Mouse (Mus musculus): ENCODE measurements around the gene Gtpbp4. TPM values are rescaled to one million over a fixed set of nuclear protein-coding genes. Genes with fewer than 3 reads are reported as not detected.
A peak's percentile ranks its signal among the peaks of the same experiment; 100 is the strongest.
"Not testable (repeated sequence)": the region's sequence is repeated elsewhere in the genome, so short reads cannot be mapped to it uniquely, and the experiment has no call there.

Gene Gtpbp4
- polyA plus RNA-seq, 1 experiment from 2014 or later, result 65.0 TPM

DNA sequence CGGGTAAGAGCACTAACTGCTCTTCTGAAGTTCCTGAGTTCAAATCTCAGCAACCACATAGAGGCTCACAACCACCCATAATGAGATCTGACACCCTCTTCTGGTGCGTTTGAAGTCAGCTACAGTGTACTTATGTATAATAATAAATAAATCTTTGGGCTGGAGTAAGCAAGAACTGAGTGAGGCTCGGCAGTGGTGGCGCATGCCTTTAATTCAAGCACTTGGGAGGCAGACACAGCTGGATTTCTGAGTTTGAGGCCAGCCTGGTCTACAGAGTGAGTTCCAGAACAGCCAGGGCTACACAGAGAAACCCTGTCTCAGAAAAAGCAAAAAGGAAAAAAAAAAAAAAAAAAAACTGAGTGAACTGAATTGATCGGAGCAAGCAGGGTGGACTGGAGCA lies 1.3 kb upstream of the Gtpbp4 start:
- H3K9ac ChIP-seq (replicated peaks; ENCODE audit: low read depth, low read length); H3K36me3 ChIP-seq (ENCODE audit: control insufficient read depth, insufficient read depth, low read length); H3K4me3 ChIP-seq (ENCODE audit: low read depth, low read length); H3K27ac ChIP-seq (ENCODE audit: low read depth, low read length); H3K4me2 ChIP-seq (ENCODE audit: low read depth, low read length); H3K27me3 ChIP-seq (ENCODE audit: control insufficient read depth, insufficient read depth, low read length); H3K9me3 ChIP-seq (ENCODE audit: control insufficient read depth, low read length); ATAC-seq (ENCODE audit: low read depth): not testable (repeated sequence)
- WGBS, result 83% methylated on average over 5 of the region's 5 CpGs
- H3K4me1 ChIP-seq (ENCODE audit: control insufficient read depth, insufficient read depth, low read length), result peaks cover 11% of the 10 kb centered on the region

DNA sequence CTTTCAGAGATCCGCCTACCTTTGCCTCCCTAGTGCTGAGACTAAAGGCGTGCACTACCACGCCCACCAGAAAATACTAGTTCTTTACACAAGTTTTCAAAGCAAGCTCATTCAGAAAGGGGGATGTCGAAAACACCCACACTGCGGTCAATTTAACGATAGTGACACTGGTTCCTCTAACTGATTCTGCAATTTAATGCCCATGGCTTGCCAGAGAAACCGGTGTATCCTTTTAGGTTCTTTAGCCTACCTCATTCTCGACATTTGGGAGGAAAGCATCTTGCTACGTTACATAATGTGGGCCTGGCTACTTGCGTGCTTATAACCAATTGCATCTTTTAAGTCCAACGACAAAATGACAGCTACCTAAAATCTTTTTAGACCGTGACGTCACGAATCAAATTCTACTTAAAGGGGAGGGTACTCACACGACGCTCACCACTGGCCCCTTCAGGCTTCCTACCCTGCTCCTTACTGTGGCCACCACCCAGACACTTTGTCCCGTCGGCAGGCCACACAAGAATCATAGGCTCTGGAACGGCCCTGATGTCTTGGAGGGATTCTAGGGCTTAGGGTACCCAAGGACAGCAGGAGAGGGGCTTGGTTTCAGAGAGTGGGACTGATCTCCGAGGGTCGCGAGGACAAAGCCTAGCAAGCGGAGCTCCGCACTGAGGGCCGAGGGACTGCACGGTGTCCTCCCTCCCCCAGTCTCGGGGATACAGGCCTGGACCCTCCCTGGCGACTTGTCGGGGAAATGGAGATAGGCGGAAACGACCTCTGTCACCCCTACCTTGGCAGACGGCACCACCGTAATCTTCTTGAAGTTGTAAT lies 509 bp downstream of the Gtpbp4 start:
- ATAC-seq (ENCODE audit: low read depth), result peak; percentile 56
- no peaks in the 10 kb centered on the region for H3K9me3 ChIP-seq (ENCODE audit: control insufficient read depth, low read length)
- H3K9ac ChIP-seq (replicated peaks; ENCODE audit: low read depth, low read length), result peak overlapping the region; percentile 79
- peak overlapping the region; percentile 61 for H3K27ac ChIP-seq (ENCODE audit: low read depth, low read length)
- H3K4me1 ChIP-seq (ENCODE audit: control insufficient read depth, insufficient read depth, low read length), result peaks cover 11% of the 10 kb centered on the region
- peak overlapping the region; percentile 90 for H3K4me3 ChIP-seq (ENCODE audit: low read depth, low read length)
- 3% methylated on average over 33 of the region's 33 CpGs for WGBS
- peak overlapping the region; percentile 71 for H3K4me2 ChIP-seq (ENCODE audit: low read depth, low read length)
- no peaks in the 10 kb centered on the region for H3K27me3 ChIP-seq (ENCODE audit: control insufficient read depth, insufficient read depth, low read length)
- H3K36me3 ChIP-seq (ENCODE audit: control insufficient read depth, insufficient read depth, low read length), result peaks cover 3% of the 10 kb centered on the region; the same call in 1 of the 2 replicates

GRCm38 (mm10) chr13:8992231-8992630 lies 3.7 kb downstream of the Gtpbp4 start:
- H3K27ac ChIP-seq (ENCODE audit: low read depth, low read length), result no peak overlapping the region
- 99% methylated on average over 6 of the region's 6 CpGs for WGBS
- peaks cover 11% of the 10 kb centered on the region for H3K4me1 ChIP-seq (ENCODE audit: control insufficient read depth, insufficient read depth, low read length)
- H3K4me3 ChIP-seq (ENCODE audit: low read depth, low read length), result no peak overlapping the region
- no peaks in the 10 kb centered on the region for H3K9me3 ChIP-seq (ENCODE audit: control insufficient read depth, low read length)
- no peak overlapping the region for H3K9ac ChIP-seq (replicated peaks; ENCODE audit: low read depth, low read length)
- ATAC-seq (ENCODE audit: low read depth), result no peak
- H3K36me3 ChIP-seq (ENCODE audit: control insufficient read depth, insufficient read depth, low read length), result peaks cover 17% of the 10 kb centered on the region
- H3K27me3 ChIP-seq (ENCODE audit: control insufficient read depth, insufficient read depth, low read length), result no peaks in the 10 kb centered on the region
- H3K4me2 ChIP-seq (ENCODE audit: low read depth, low read length), result no peak overlapping the region

GRCm38 (mm10) chr13:8972972-8973371 lies 22.9 kb downstream of the Gtpbp4 start:
- H3K27ac ChIP-seq (ENCODE audit: low read depth, low read length), result no peak overlapping the region
- H3K27me3 ChIP-seq (ENCODE audit: control insufficient read depth, insufficient read depth, low read length), result no peaks in the 10 kb centered on the region
- 98% methylated on average over 3 of the region's 3 CpGs for WGBS
- no peak overlapping the region for H3K9ac ChIP-seq (replicated peaks; ENCODE audit: low read depth, low read length)
- no peak overlapping the region for H3K4me2 ChIP-seq (ENCODE audit: low read depth, low read length)
- H3K9me3 ChIP-seq (ENCODE audit: control insufficient read depth, low read length), result no peaks in the 10 kb centered on the region
- no peaks in the 10 kb centered on the region for H3K4me1 ChIP-seq (ENCODE audit: control insufficient read depth, insufficient read depth, low read length)
- peaks cover 66% of the 10 kb centered on the region for H3K36me3 ChIP-seq (ENCODE audit: control insufficient read depth, insufficient read depth, low read length)
- no peak for ATAC-seq (ENCODE audit: low read depth)
- no peak overlapping the region for H3K4me3 ChIP-seq (ENCODE audit: low read depth, low read length)

- H3K36me3 ChIP-seq (ENCODE audit: control insufficient read depth, insufficient read depth, low read length), result peaks cover 60% of the 10 kb centered on the region
- H3K27ac ChIP-seq (ENCODE audit: low read depth, low read length), result no peak overlapping the region
- H3K27me3 ChIP-seq (ENCODE audit: control insufficient read depth, insufficient read depth, low read length), result no peaks in the 10 kb centered on the region
- H3K9me3 ChIP-seq (ENCODE audit: control insufficient read depth, low read length), result no peaks in the 10 kb centered on the region
- no peaks in the 10 kb centered on the region for H3K4me1 ChIP-seq (ENCODE audit: control insufficient read depth, insufficient read depth, low read length)
- H3K4me2 ChIP-seq (ENCODE audit: low read depth, low read length), result no peak overlapping the region
- no peak for ATAC-seq (ENCODE audit: low read depth)
- H3K9ac ChIP-seq (replicated peaks; ENCODE audit: low read depth, low read length), result no peak overlapping the region
- no peak overlapping the region for H3K4me3 ChIP-seq (ENCODE audit: low read depth, low read length)
Observed at GRCm38 (mm10) chr13:8972369-8972768, 23.5 kb downstream of the Gtpbp4 start.

- no peaks in the 10 kb centered on the region for H3K9me3 ChIP-seq (ENCODE audit: control insufficient read depth, low read length)
- H3K4me3 ChIP-seq (ENCODE audit: low read depth, low read length), result no peak overlapping the region
- H3K4me2 ChIP-seq (ENCODE audit: low read depth, low read length), result no peak overlapping the region
- H3K4me1 ChIP-seq (ENCODE audit: control insufficient read depth, insufficient read depth, low read length), result no peaks in the 10 kb centered on the region
- peaks cover 20% of the 10 kb centered on the region for H3K36me3 ChIP-seq (ENCODE audit: control insufficient read depth, insufficient read depth, low read length)
- H3K9ac ChIP-seq (replicated peaks; ENCODE audit: low read depth, low read length), result no peak overlapping the region
- H3K27ac ChIP-seq (ENCODE audit: low read depth, low read length), result no peak overlapping the region
- ATAC-seq (ENCODE audit: low read depth), result no peak
- no peaks in the 10 kb centered on the region for H3K27me3 ChIP-seq (ENCODE audit: control insufficient read depth, insufficient read depth, low read length)
- 96% methylated on average over 8 of the region's 8 CpGs for WGBS
Observed at GRCm38 (mm10) chr13:8967742-8968141, 28.1 kb downstream of the Gtpbp4 start.

GRCm38 (mm10) chr13:8965224-8965623 lies 30.7 kb downstream of the Gtpbp4 start:
- Histone ChIP-seq H3K4me1 (ENCODE audit: control insufficient read depth, insufficient read depth, low read length) (no peaks in the 10 kb centered on the region), H3K27me3 (ENCODE audit: control insufficient read depth, insufficient read depth, low read length) (no peaks in the 10 kb centered on the region), H3K27ac (ENCODE audit: low read depth, low read length) (no peak overlapping the region), H3K9me3 (ENCODE audit: control insufficient read depth, low read length) (no peaks in the 10 kb centered on the region), H3K36me3 (ENCODE audit: control insufficient read depth, insufficient read depth, low read length) (peaks cover 10% of the 10 kb centered on the region), H3K4me3 (ENCODE audit: low read depth, low read length) (no peak overlapping the region), H3K4me2 (ENCODE audit: low read depth, low read length) (no peak overlapping the region), H3K9ac (replicated peaks; ENCODE audit: low read depth, low read length) (no peak overlapping the region)
- no peak for ATAC-seq (ENCODE audit: low read depth)
- WGBS, result 92% methylated on average over 5 of the region's 5 CpGs

- not testable (repeated sequence) for H3K9ac ChIP-seq (replicated peaks; ENCODE audit: low read depth, low read length); H3K27ac ChIP-seq (ENCODE audit: low read depth, low read length); ATAC-seq (ENCODE audit: low read depth); H3K4me3 ChIP-seq (ENCODE audit: low read depth, low read length); H3K36me3 ChIP-seq (ENCODE audit: control insufficient read depth, insufficient read depth, low read length); H3K4me2 ChIP-seq (ENCODE audit: low read depth, low read length); H3K4me1 ChIP-seq (ENCODE audit: control insufficient read depth, insufficient read depth, low read length); H3K27me3 ChIP-seq (ENCODE audit: control insufficient read depth, insufficient read depth, low read length); H3K9me3 ChIP-seq (ENCODE audit: control insufficient read depth, low read length)
- 41% methylated on average over 5 of the region's 5 CpGs for WGBS
Observed at GRCm38 (mm10) chr13:8962266-8962665, 33.6 kb downstream of the Gtpbp4 start.

GRCm38 (mm10) chr13:8961128-8961888 lies 34.6 kb downstream of the Gtpbp4 start:
- ATAC-seq (ENCODE audit: low read depth), result peak; percentile 66; the same call in 1 of the 2 replicates
- not testable (repeated sequence) for H3K4me2 ChIP-seq (ENCODE audit: low read depth, low read length); H3K9ac ChIP-seq (replicated peaks; ENCODE audit: low read depth, low read length); H3K9me3 ChIP-seq (ENCODE audit: control insufficient read depth, low read length); H3K4me1 ChIP-seq (ENCODE audit: control insufficient read depth, insufficient read depth, low read length); H3K36me3 ChIP-seq (ENCODE audit: control insufficient read depth, insufficient read depth, low read length); H3K27me3 ChIP-seq (ENCODE audit: control insufficient read depth, insufficient read depth, low read length); H3K4me3 ChIP-seq (ENCODE audit: low read depth, low read length); H3K27ac ChIP-seq (ENCODE audit: low read depth, low read length)
- WGBS, result 59% methylated on average over 3 of the region's 3 CpGs
